Mouse (Mus musculus): ENCODE data around the gene Coq7. TPM values are rescaled to one million over a fixed set of nuclear protein-coding genes. Genes with fewer than 3 reads are reported as not detected.
A peak's percentile ranks its signal among the peaks of the same experiment; 100 is the strongest.

Gene Coq7
- 10 to 100 TPM; 13.4 to 15.6 TPM for polyA plus RNA-seq (2017; shearing (Covaris generic))

GRCm38 (mm10) chr7:118533178-118533578, at the start of gene Coq7:
Coq7 (minus strand) TSS chr7:118533356.
- peak; percentile 95 for ATAC-seq

- ATAC-seq, result no peak
Measured at GRCm38 (mm10) chr7:118579938-118580337, 46.8 kb upstream of the Coq7 start.

- ATAC-seq, result no peak
Measured at GRCm38 (mm10) chr7:118578269-118578668, 45.1 kb upstream of the Coq7 start.

GRCm38 (mm10) chr7:118572039-118572438, 38.9 kb upstream of the Coq7 start:
- no peak for ATAC-seq

GRCm38 (mm10) chr7:118571350-118571749, 38.2 kb upstream of the Coq7 start:
- no peak for ATAC-seq

- ATAC-seq, result no peak
Measured at GRCm38 (mm10) chr7:118569121-118569543, 36.0 kb upstream of the Coq7 start.

- ATAC-seq, result no peak
Measured at GRCm38 (mm10) chr7:118554290-118554689, 21.1 kb upstream of the Coq7 start.

- no peak for ATAC-seq
Measured at GRCm38 (mm10) chr7:118553881-118554280, 20.7 kb upstream of the Coq7 start.

GRCm38 (mm10) chr7:118547451-118547850, 14.3 kb upstream of the Coq7 start:
- no peak for ATAC-seq

GRCm38 (mm10) chr7:118544128-118544527, 11.0 kb upstream of the Coq7 start:
- no peak for ATAC-seq

- no peak for ATAC-seq
Measured at GRCm38 (mm10) chr7:118535076-118535475, 1.9 kb upstream of the Coq7 start.

- no peak for ATAC-seq
Measured at GRCm38 (mm10) chr7:118534326-118534725, 1.2 kb upstream of the Coq7 start.

GRCm38 (mm10) chr7:118532519-118533177, 508 bp downstream of the Coq7 start:
- peak; percentile 87 for ATAC-seq

GRCm38 (mm10) chr7:118526967-118527366, 6.2 kb downstream of the Coq7 start:
- no peak for ATAC-seq

- ATAC-seq, result no peak
Measured at GRCm38 (mm10) chr7:118522077-118522476, 11.1 kb downstream of the Coq7 start.

- no peak for ATAC-seq
Measured at GRCm38 (mm10) chr7:118519661-118520060, 13.5 kb downstream of the Coq7 start.

GRCm38 (mm10) chr7:118518687-118519086, 14.5 kb downstream of the Coq7 start:
- peak; percentile 69 for ATAC-seq

GRCm38 (mm10) chr7:118517819-118518218, 15.3 kb downstream of the Coq7 start:
- no peak for ATAC-seq

- no peak for ATAC-seq
Measured at GRCm38 (mm10) chr7:118508556-118508955, 24.6 kb downstream of the Coq7 start.

GRCm38 (mm10) chr7:118503844-118504243, 29.3 kb downstream of the Coq7 start:
- ATAC-seq, result no peak

- no peak for ATAC-seq
Measured at GRCm38 (mm10) chr7:118502333-118502732, 30.8 kb downstream of the Coq7 start.

- no peak for ATAC-seq
Measured at GRCm38 (mm10) chr7:118499784-118500435, 33.2 kb downstream of the Coq7 start.

GRCm38 (mm10) chr7:118498984-118499783, 34.0 kb downstream of the Coq7 start:
- ATAC-seq, result no peak

Data from activated CD4-positive, CD25-positive, alpha-beta regulatory T cell, adult 4 months (primary cell).